Mouse (Mus musculus): ENCODE data around the gene Lancl3. TPM values are rescaled to one million over a fixed set of nuclear protein-coding genes. Genes with fewer than 3 reads are reported as not detected.

Gene Lancl3
- total and polyA plus RNA-seq, 3 experiments = 0.53 to 5.4 (median 4.2) TPM

DNA sequence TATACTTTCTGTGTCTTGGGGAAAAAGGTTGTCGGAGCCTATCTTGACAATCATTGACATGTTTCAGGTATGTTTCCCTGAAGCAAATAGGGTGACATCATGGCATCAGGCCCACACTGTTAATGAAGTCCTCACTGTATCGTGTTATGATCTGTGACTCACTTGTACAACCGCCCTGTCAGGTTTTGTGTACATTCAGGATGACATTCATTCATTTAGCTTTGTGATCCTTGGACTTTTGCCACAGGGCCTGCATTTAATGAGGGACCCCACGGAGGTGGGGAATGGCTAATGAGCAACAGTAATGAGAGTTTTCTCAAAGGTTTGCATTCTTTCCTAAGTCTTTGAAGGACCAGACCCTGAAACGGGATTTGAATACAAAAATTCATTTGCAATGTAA lies 49.2 kb downstream of the Lancl3 start:
- Histone ChIP-seq H3K4me3 (no peak overlapping the region), H3K9ac (ENCODE audit: low read depth, low read length) (no peak overlapping the region), H3K36me3 (ENCODE audit: control insufficient read depth, insufficient read depth, low read length) (no peaks in the 10 kb centered on the region; the same call in 1 of the 2 replicates), H3K4me1 (ENCODE audit: control insufficient read depth, insufficient read depth, low read length) (no peaks in the 10 kb centered on the region), H3K27me3 (ENCODE audit: control insufficient read depth, insufficient read depth, low read length) (no peaks in the 10 kb centered on the region), H3K79me2 (replicated peaks; ENCODE audit: control insufficient read depth, insufficient read depth, low read length) (no peaks in the 10 kb centered on the region), H3K27ac (no peak overlapping the region)
- TF ChIP-seq POLR2A (IDR thresholded peaks at IDR 0.05; ENCODE audit: insufficient read depth, low read depth, low read length) (no peak), CTCF (IDR thresholded peaks at IDR 0.05) (no peak), EP300 (IDR thresholded peaks at IDR 0.05; ENCODE audit: insufficient read depth, low read depth, low read length) (no peak)
- WGBS = 64% methylated on average over 5 of the region's 5 CpGs
- intact Hi-C loops (cut with DNase I) = no loop called here
- no peak for DNase-seq

DNA sequence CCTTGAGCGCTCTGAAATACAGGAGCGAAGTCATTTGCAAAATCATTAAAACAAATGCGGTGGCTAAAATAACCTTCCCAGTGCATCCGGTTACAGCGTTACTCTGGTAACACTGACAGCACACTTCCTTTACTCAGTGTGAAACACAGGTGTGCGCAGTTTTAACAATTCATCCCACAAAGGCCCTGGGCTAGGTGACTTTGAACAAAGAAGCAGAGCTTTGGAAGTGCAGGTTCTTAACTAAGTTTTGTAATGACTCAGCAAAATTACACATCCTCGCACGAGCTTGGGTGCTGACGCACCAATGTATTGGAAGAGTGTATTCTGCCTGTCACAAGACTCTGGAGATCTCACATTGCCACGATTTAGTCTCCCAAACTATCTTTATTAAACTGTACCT lies 54.3 kb downstream of the Lancl3 start:
- H3K27ac ChIP-seq = no peak overlapping the region
- no peak overlapping the region for H3K9ac ChIP-seq (ENCODE audit: low read depth, low read length)
- intact Hi-C loops (cut with DNase I) = no loop called here
- TF ChIP-seq CTCF (IDR thresholded peaks at IDR 0.05) (no peak), POLR2A (IDR thresholded peaks at IDR 0.05; ENCODE audit: insufficient read depth, low read depth, low read length) (no peak), EP300 (IDR thresholded peaks at IDR 0.05; ENCODE audit: insufficient read depth, low read depth, low read length) (no peak)
- H3K4me3 ChIP-seq = no peak overlapping the region
- no peak for DNase-seq
- no peaks in the 10 kb centered on the region; the same call in 1 of the 2 replicates for H3K36me3 ChIP-seq (ENCODE audit: control insufficient read depth, insufficient read depth, low read length)
- no peaks in the 10 kb centered on the region for H3K4me1 ChIP-seq (ENCODE audit: control insufficient read depth, insufficient read depth, low read length)
- no peaks in the 10 kb centered on the region for H3K27me3 ChIP-seq (ENCODE audit: control insufficient read depth, insufficient read depth, low read length)
- no peaks in the 10 kb centered on the region for H3K79me2 ChIP-seq (replicated peaks; ENCODE audit: control insufficient read depth, insufficient read depth, low read length)
- 71% methylated on average over 10 of the region's 10 CpGs for WGBS

DNA sequence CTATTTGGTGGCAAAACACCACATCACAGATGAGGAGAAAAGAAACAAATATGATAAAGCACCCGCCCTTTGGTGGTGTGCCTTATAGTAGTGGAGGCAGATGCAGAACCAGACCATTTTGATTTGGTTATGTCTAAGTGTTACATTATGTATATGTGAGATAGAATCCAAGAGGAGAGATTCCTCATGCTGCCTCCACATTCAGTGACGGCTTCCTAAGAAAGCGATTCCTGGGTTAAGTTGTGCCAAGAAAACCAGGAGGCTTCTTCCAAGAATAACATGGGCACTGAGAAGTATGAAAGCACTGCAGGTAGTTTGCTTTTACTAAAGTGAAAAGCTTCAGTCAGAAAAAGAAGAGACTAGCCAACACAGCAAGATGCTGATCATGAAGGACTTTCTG lies 55.2 kb downstream of the Lancl3 start:
- H3K27ac ChIP-seq = no peak overlapping the region
- no peak overlapping the region for H3K9ac ChIP-seq (ENCODE audit: low read depth, low read length)
- no peaks in the 10 kb centered on the region for H3K27me3 ChIP-seq (ENCODE audit: control insufficient read depth, insufficient read depth, low read length)
- H3K79me2 ChIP-seq (replicated peaks; ENCODE audit: control insufficient read depth, insufficient read depth, low read length) = no peaks in the 10 kb centered on the region
- H3K36me3 ChIP-seq (ENCODE audit: control insufficient read depth, insufficient read depth, low read length) = no peaks in the 10 kb centered on the region
- no peak overlapping the region for H3K4me3 ChIP-seq
- DNase-seq = no peak
- no peaks in the 10 kb centered on the region for H3K4me1 ChIP-seq (ENCODE audit: control insufficient read depth, insufficient read depth, low read length)
- intact Hi-C loops (cut with DNase I) = no loop called here
- no peak for TF ChIP-seq POLR2A (IDR thresholded peaks at IDR 0.05; ENCODE audit: insufficient read depth, low read depth, low read length)
- TF ChIP-seq EP300 (IDR thresholded peaks at IDR 0.05; ENCODE audit: insufficient read depth, low read depth, low read length) = no peak
- TF ChIP-seq CTCF (IDR thresholded peaks at IDR 0.05) = no peak
- WGBS = 77% methylated on average over 3 of the region's 3 CpGs

DNA sequence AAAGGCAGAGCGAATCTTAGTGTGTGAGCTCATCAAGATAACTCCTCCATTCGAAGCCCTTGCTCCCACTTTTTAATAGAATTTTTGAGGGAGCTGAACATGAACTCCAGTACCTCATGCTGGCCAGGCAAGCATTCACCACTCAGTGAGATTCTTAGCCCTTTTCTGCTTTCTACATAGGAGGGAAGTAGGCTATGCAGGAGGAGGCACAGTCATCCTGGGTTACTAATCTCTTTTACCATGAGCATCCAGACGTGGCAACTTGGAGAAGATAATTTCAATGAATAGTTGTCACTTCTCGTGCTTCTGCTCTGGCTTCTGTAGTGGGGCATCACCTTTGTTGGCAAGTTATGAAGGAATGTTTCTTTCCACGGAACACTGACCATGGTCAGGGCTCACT lies 57.1 kb downstream of the Lancl3 start, which contains the start of gene Gm14862:
TSS of gene Gm14862 (minus strand) at position 134 of the 400 bp plus-strand sequence.
- Histone ChIP-seq H3K79me2 (replicated peaks; ENCODE audit: control insufficient read depth, insufficient read depth, low read length) (no peaks in the 10 kb centered on the region), H3K27ac (no peak within 1 kb of the TSS), H3K4me1 (ENCODE audit: control insufficient read depth, insufficient read depth, low read length) (no peaks in the 10 kb centered on the region), H3K9ac (ENCODE audit: low read depth, low read length) (no peak within 1 kb of the TSS), H3K36me3 (ENCODE audit: control insufficient read depth, insufficient read depth, low read length) (no peaks in the 10 kb centered on the region), H3K27me3 (ENCODE audit: control insufficient read depth, insufficient read depth, low read length) (no peaks in the 10 kb centered on the region), H3K4me3 (no peak within 1 kb of the TSS)
- DNase-seq = no peak
- no peak for TF ChIP-seq POLR2A (IDR thresholded peaks at IDR 0.05; ENCODE audit: insufficient read depth, low read depth, low read length)
- no peak for TF ChIP-seq CTCF (IDR thresholded peaks at IDR 0.05)
- TF ChIP-seq EP300 (IDR thresholded peaks at IDR 0.05; ENCODE audit: insufficient read depth, low read depth, low read length) = no peak
- intact Hi-C loops (cut with DNase I) = no loop called here
- WGBS = 72% methylated on average over 5 of the region's 5 CpGs

DNA sequence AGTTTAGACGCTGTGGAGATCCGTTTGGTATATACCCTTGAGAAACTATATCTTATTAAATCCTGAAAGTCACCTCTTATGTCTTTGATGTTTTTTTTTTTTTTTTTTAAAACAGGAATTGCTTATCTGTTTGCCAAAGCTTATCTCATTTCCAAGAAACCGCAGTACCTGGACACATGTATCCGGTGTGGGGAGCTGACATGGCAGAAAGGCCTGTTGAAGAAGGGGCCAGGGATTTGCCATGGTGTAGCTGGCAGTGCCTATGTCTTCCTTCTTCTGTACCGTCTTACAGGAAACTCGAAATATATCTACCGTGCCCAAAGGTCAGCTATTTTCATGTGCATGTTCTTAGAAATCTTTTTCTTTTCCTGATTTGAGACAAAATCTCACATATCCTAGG lies 58.1 kb downstream of the Lancl3 start:
- no peaks in the 10 kb centered on the region for H3K36me3 ChIP-seq (ENCODE audit: control insufficient read depth, insufficient read depth, low read length)
- no peak overlapping the region for H3K4me3 ChIP-seq
- H3K4me1 ChIP-seq (ENCODE audit: control insufficient read depth, insufficient read depth, low read length) = no peaks in the 10 kb centered on the region
- no peak for DNase-seq
- H3K27me3 ChIP-seq (ENCODE audit: control insufficient read depth, insufficient read depth, low read length) = no peaks in the 10 kb centered on the region
- intact Hi-C loops (cut with DNase I) = no loop called here
- H3K9ac ChIP-seq (ENCODE audit: low read depth, low read length) = no peak overlapping the region
- no peaks in the 10 kb centered on the region for H3K79me2 ChIP-seq (replicated peaks; ENCODE audit: control insufficient read depth, insufficient read depth, low read length)
- H3K27ac ChIP-seq = no peak overlapping the region
- TF ChIP-seq EP300 (IDR thresholded peaks at IDR 0.05; ENCODE audit: insufficient read depth, low read depth, low read length) (no peak), POLR2A (IDR thresholded peaks at IDR 0.05; ENCODE audit: insufficient read depth, low read depth, low read length) (no peak), CTCF (IDR thresholded peaks at IDR 0.05) (no peak)
- WGBS = 71% methylated on average over 7 of the region's 7 CpGs

DNA sequence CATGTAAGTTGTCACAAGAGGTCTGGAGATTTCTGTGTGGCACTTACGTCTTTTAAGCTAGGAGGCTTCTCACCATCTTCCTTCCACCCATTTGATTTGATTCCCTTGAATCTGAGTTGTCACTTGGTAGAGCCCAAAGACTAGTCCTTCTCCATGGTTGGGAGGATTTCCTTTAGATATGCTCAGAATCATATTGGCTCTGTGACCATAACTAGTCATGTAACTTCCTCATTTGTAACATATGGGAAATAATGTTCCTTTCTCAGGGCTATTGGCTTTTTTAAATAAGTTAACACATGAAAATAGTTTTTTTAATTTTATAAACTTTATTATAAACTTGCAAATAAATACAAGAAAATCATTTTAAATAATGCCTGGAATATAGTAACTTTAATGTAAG lies 59.6 kb downstream of the Lancl3 start:
- Histone ChIP-seq H3K27me3 (ENCODE audit: control insufficient read depth, insufficient read depth, low read length) (no peaks in the 10 kb centered on the region), H3K9ac (ENCODE audit: low read depth, low read length) (no peak overlapping the region), H3K4me3 (no peak overlapping the region), H3K36me3 (ENCODE audit: control insufficient read depth, insufficient read depth, low read length) (no peaks in the 10 kb centered on the region), H3K4me1 (ENCODE audit: control insufficient read depth, insufficient read depth, low read length) (no peaks in the 10 kb centered on the region), H3K27ac (no peak overlapping the region), H3K79me2 (replicated peaks; ENCODE audit: control insufficient read depth, insufficient read depth, low read length) (no peaks in the 10 kb centered on the region)
- intact Hi-C loops (cut with DNase I) = no loop called here
- WGBS = 54% methylated on average over 1 of the region's 1 CpGs
- DNase-seq = no peak
- TF ChIP-seq EP300 (IDR thresholded peaks at IDR 0.05; ENCODE audit: insufficient read depth, low read depth, low read length) (no peak), CTCF (IDR thresholded peaks at IDR 0.05) (no peak), POLR2A (IDR thresholded peaks at IDR 0.05; ENCODE audit: insufficient read depth, low read depth, low read length) (no peak)

Measured in heart, adult 2 months (tissue).